Mouse (Mus musculus): ENCODE measurements around the gene Rgl2. TPM values are rescaled to one million over a fixed set of nuclear protein-coding genes. Genes with fewer than 3 reads are reported as not detected.

Gene Rgl2
- total and polyA plus RNA-seq, 2 experiments from 2014 or later = 21.1 to 144 TPM

DNA sequence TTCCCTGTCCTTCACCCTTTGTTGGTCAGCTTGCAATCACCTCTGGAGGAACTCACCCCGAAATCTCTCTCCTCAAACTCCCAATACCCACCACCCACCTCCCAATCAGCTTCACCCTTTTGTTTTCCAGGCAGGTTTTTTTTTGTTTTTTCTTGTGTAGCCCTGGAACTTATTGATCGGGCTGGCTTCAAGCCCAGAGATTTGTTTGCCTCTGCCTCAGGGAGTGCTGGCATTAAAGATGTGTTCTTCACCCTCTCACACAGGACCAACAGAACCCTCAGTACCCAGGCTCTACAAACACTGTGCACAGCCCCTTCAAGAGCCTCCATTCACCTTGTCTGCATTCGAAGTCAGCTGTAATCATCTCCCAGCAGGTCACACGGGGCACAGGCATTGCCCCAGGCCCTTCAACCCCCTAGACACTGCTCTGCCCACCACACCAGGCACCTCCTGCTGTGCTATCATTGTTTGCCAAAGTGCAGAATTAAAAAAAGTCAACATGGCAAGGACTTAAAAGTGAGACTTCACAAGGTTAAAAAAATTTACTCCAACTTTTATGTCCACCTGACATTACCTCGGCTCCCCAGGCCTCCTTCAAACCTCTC is 24.7 kb downstream of the Rgl2 start:
- Histone ChIP-seq H3K27ac (ENCODE audit: low read depth) (peak overlapping the region; percentile 94; the same call in 1 of the 2 replicates), H3K9ac (replicated peaks; ENCODE audit: low read depth, low read length) (peak overlapping the region; percentile 98), H3K4me1 (ENCODE audit: control insufficient read depth, insufficient read depth) (peaks cover 37% of the 10 kb centered on the region), H3K9me3 (replicated peaks; ENCODE audit: control insufficient read depth, low read length) (no peaks in the 10 kb centered on the region), H3K4me2 (ENCODE audit: low read depth, low read length) (peak overlapping the region; percentile 94), H3K4me3 (ENCODE audit: low read depth, low read length) (peak overlapping the region; percentile 87), H3K27me3 (ENCODE audit: control insufficient read depth, insufficient read depth, low read length) (no peaks in the 10 kb centered on the region), H3K36me3 (replicated peaks; ENCODE audit: control insufficient read depth, insufficient read depth, low read length) (peaks cover 27% of the 10 kb centered on the region)
- no peak for TF ChIP-seq CTCF (IDR thresholded peaks at IDR 0.05; ENCODE audit: low read depth)
- no peak for TF ChIP-seq EP300 (IDR thresholded peaks at IDR 0.05; ENCODE audit: low read depth)
- WGBS = 44% methylated on average over 5 of the region's 5 CpGs
- ATAC-seq (ENCODE audit: insufficient read depth, low read depth) (no peak), DNase-seq (ENCODE audit: low spot score) (no peak)

DNA sequence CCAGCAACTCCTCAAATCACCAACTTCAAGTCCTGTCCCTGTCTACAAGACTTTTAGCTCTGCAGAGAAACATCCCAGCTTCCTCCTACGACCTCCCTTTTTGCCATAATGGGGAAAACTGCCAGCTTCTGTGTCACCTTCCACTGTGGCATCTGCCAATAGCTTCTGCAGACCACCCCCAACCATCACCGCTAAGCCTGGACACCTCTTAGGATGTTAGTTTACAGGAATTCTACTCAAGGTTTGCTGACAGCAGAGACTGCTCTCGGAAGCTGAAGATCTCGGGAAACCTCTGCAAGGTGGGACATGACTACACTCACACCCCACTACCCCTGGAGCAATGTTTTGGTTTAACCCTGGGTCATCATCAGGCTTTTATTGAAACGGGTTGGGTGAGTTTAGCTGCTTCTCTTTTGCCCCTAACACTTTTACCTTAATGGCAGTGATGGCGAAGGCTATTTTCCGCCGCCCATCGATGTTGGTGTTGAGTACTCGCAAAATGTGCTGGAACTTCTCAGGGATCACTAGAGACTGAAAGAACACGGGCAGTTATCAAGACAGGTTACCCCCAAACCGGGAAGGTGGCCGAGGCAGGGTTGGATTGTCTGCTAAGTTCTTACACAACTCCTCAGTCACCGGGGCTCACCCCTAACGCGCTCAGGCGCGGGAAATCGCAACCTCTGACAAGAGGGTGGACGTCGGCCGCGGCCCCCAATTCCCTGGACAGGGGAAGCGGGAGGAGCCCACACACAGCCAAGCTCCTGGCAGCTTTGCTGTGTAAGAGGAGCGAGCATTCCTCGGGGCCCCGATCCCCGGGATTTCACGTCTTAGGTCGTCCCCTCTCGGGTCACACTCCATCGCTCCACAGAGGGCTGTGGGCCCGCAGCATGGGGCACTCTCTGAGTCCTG is 25.6 kb downstream of the Rgl2 start:
- WGBS = under 1% methylated on average over 33 of the region's 33 CpGs
- peak; percentile 16 for ATAC-seq (ENCODE audit: insufficient read depth, low read depth)
- peak overlapping the region; percentile 87 for H3K4me3 ChIP-seq (ENCODE audit: low read depth, low read length)
- TF ChIP-seq CTCF (IDR thresholded peaks at IDR 0.05; ENCODE audit: low read depth) (no peak), EP300 (IDR thresholded peaks at IDR 0.05; ENCODE audit: low read depth) (no peak; the same call in 1 of the 2 replicates)
- peak overlapping the region; percentile 98 for H3K9ac ChIP-seq (replicated peaks; ENCODE audit: low read depth, low read length)
- H3K4me1 ChIP-seq (ENCODE audit: control insufficient read depth, insufficient read depth) = peaks cover 37% of the 10 kb centered on the region
- peak; percentile 24 for DNase-seq (ENCODE audit: low spot score)
- no peaks in the 10 kb centered on the region for H3K9me3 ChIP-seq (replicated peaks; ENCODE audit: control insufficient read depth, low read length)
- no peaks in the 10 kb centered on the region for H3K27me3 ChIP-seq (ENCODE audit: control insufficient read depth, insufficient read depth, low read length)
- peak overlapping the region; percentile 94 for H3K27ac ChIP-seq (ENCODE audit: low read depth)
- peaks cover 35% of the 10 kb centered on the region for H3K36me3 ChIP-seq (replicated peaks; ENCODE audit: control insufficient read depth, insufficient read depth, low read length)
- peak overlapping the region; percentile 94 for H3K4me2 ChIP-seq (ENCODE audit: low read depth, low read length)

DNA sequence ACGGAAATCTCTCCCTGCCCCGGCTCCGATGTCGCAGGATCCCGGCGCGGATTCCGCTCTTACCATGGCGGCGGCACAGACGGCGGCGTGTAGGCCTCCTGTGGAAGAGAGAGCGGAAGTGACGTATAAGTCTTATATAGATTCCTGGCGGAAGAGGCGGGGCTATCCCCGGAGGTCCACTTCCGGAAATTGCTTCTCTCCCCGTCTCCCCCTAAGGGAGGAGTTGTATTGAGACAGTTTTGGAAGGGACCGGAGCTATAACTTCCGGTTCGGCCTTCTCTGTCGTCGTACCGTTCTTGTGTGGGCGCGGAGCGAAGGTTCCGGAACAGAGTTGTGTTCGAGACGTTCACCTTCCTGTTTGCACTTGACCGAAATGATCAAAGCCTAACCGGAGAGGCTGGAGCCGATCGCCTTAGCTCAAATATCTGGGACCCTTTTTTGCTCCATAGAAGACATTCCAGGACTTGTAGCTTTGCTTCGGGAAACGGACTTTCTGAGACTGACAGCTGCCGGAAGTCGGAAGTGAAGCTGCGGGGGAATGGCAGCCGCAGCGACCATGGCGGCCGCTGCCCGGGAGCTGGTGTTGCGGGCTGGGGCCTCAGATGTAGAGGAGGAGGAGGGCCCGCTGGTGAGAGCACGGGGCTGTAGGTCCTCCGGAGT is 26.3 kb downstream of the Rgl2 start, which contains the start of the genes Vps52 and Rps18:
Gene Vps52, plus strand, starts transcription at position 258 of the 660 bp plus-strand sequence.
Gene Rps18, minus strand, starts transcription at position 447 of the 660 bp plus-strand sequence.
- peak within 1 kb of the TSS; percentile 98 for H3K9ac ChIP-seq (replicated peaks; ENCODE audit: low read depth, low read length)
- H3K9me3 ChIP-seq (replicated peaks; ENCODE audit: control insufficient read depth, low read length) = no peaks in the 10 kb centered on the region
- peaks cover 29% of the 10 kb centered on the region for H3K4me1 ChIP-seq (ENCODE audit: control insufficient read depth, insufficient read depth)
- peak within 1 kb of the TSS; percentile 94 for H3K4me2 ChIP-seq (ENCODE audit: low read depth, low read length)
- H3K36me3 ChIP-seq (replicated peaks; ENCODE audit: control insufficient read depth, insufficient read depth, low read length) = peaks cover 41% of the 10 kb centered on the region
- peak; percentile 88 for TF ChIP-seq EP300 (IDR thresholded peaks at IDR 0.05; ENCODE audit: low read depth)
- peak; percentile 24; the same call in 1 of the 2 replicates for TF ChIP-seq CTCF (IDR thresholded peaks at IDR 0.05; ENCODE audit: low read depth)
- DNase-seq (ENCODE audit: low spot score) = peak; percentile 98
- under 1% methylated on average over 50 of the region's 50 CpGs for WGBS
- H3K4me3 ChIP-seq (ENCODE audit: low read depth, low read length) = peak within 1 kb of the TSS; percentile 87
- H3K27me3 ChIP-seq (ENCODE audit: control insufficient read depth, insufficient read depth, low read length) = no peaks in the 10 kb centered on the region
- peak within 1 kb of the TSS; percentile 94 for H3K27ac ChIP-seq (ENCODE audit: low read depth)
- peak; percentile 90 for ATAC-seq (ENCODE audit: insufficient read depth, low read depth)

DNA sequence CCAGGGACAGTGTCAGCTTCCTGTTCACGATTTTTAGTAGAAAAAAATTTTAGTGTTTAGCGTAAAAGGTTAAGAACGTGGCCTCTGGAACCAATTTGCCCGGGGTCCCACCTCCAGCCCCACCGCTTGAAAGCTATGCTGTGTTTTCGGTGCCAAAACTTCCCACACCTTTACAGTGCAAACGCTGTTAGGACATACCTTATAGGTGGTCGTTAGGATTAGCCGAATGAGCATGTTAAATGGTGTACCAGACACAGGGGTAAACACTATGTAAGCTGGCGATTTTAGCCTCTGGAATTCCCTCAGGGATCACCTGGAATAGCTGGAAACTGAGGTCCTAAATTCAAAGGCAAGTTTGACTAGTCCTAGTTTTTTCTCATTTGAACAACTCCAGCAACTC is 27.0 kb downstream of the Rgl2 start:
- Histone ChIP-seq H3K9me3 (replicated peaks; ENCODE audit: control insufficient read depth, low read length) (no peaks in the 10 kb centered on the region), H3K4me1 (ENCODE audit: control insufficient read depth, insufficient read depth) (peaks cover 24% of the 10 kb centered on the region), H3K27me3 (ENCODE audit: control insufficient read depth, insufficient read depth, low read length) (no peaks in the 10 kb centered on the region), H3K9ac (replicated peaks; ENCODE audit: low read depth, low read length) (peak overlapping the region; percentile 77), H3K4me2 (ENCODE audit: low read depth, low read length) (peak overlapping the region; percentile 70), H3K27ac (ENCODE audit: low read depth) (peak overlapping the region; percentile 93), H3K36me3 (replicated peaks; ENCODE audit: control insufficient read depth, insufficient read depth, low read length) (peaks cover 41% of the 10 kb centered on the region), H3K4me3 (ENCODE audit: low read depth, low read length) (peak overlapping the region; percentile 87)
- ATAC-seq (ENCODE audit: insufficient read depth, low read depth) (no peak), DNase-seq (ENCODE audit: low spot score) (no peak)
- TF ChIP-seq EP300 (IDR thresholded peaks at IDR 0.05; ENCODE audit: low read depth) (no peak), CTCF (IDR thresholded peaks at IDR 0.05; ENCODE audit: low read depth) (no peak)
- 4% methylated on average over 10 of the region's 10 CpGs for WGBS

DNA sequence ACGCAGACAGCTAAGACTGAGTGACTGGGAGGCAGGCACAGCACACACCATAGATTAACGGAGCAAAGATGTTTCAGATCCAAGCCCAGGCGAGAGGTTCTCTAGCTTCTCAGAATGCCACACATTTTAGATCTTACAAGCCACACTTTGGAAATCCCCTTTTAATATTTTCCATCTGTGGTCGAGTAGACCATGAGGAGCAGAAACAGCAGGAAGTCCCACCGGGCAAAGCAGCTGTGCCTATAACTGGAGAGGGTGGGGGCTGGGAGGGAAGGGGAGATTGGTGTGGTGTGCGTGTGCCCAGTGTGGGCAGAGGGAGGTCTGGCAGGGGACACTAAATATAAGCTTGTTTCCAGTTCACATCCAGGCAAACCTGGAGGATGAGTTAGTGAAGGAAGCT is 28.1 kb downstream of the Rgl2 start:
- H3K9me3 ChIP-seq (replicated peaks; ENCODE audit: control insufficient read depth, low read length) = no peaks in the 10 kb centered on the region
- peaks cover 40% of the 10 kb centered on the region for H3K36me3 ChIP-seq (replicated peaks; ENCODE audit: control insufficient read depth, insufficient read depth, low read length)
- no peak overlapping the region for H3K4me3 ChIP-seq (ENCODE audit: low read depth, low read length)
- WGBS = 81% methylated on average over 6 of the region's 6 CpGs
- no peak overlapping the region for H3K27ac ChIP-seq (ENCODE audit: low read depth)
- H3K4me1 ChIP-seq (ENCODE audit: control insufficient read depth, insufficient read depth) = peaks cover 15% of the 10 kb centered on the region
- TF ChIP-seq CTCF (IDR thresholded peaks at IDR 0.05; ENCODE audit: low read depth) (no peak), EP300 (IDR thresholded peaks at IDR 0.05; ENCODE audit: low read depth) (no peak)
- ATAC-seq (ENCODE audit: insufficient read depth, low read depth) = no peak
- no peak overlapping the region for H3K4me2 ChIP-seq (ENCODE audit: low read depth, low read length)
- H3K27me3 ChIP-seq (ENCODE audit: control insufficient read depth, insufficient read depth, low read length) = no peaks in the 10 kb centered on the region
- DNase-seq (ENCODE audit: low spot score) = no peak
- H3K9ac ChIP-seq (replicated peaks; ENCODE audit: low read depth, low read length) = no peak overlapping the region

All from heart, postnatal 0 days (tissue).